Mouse (Mus musculus): ENCODE results near the gene Zfp697. TPM values are rescaled to one million over a fixed set of nuclear protein-coding genes. Genes with fewer than 3 reads are reported as not detected.
"Not testable (repeated sequence)": the region's sequence is repeated elsewhere in the genome, so short reads cannot be mapped to it uniquely, and the experiment has no call there.

The Zfp697 gene
- not detected in 2 replicates for polyA plus RNA-seq (2012; ENCODE audit: insufficient read depth, insufficient read length, low replicate concordance, missing spikeins)

DNA sequence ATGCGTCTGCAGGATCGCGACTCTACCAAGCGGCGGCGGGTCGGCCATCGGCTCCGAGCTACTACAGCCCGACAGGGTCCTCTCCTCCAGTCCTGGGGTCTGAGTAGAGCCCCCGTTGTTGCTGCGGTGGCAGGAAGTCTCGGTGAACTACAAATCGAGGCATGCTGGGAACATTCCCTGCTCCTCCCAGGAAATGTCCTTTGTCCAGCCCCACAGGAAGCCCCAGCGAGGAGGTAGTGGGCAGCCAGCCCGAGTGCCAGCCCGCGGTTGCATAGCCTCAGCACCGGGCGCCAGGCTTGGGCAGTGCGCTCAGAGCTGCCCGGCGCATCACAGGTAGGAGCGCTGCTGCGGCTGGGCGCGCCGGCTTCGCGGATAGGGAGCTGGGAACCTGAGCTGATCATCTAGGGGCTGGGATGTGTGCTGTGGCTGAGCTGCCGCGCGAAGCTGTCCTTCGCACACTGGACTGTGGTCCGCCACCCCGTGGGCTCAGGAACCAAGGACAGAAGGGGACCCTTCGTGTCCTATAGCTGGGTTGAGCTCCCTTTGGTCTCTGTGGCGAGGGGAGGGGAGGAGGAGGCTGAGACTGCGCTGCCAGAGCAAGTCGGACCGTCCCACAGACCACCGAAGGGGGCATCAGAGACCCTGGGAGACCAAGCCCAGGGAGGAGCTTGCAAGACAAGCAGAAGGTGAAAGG lies at the start of gene Zfp697:
TSS of gene Zfp697 (plus strand) at position 216 of the 694 bp plus-strand sequence.
- under 1% methylated on average over 42 of the region's 42 CpGs for WGBS
- TF ChIP-seq CTCF (IDR thresholded peaks at IDR 0.05; ENCODE audit: insufficient read depth, low read depth, low read length), result peak; percentile 15; the same call in 1 of the 2 replicates
- peak; percentile 85; the same call in 1 of the 2 replicates for TF ChIP-seq POLR2A (IDR thresholded peaks at IDR 0.05; ENCODE audit: insufficient read depth, low read depth, low read length)
- Histone ChIP-seq H3K27ac (ENCODE audit: insufficient read depth, low read depth, low read length) (no peak within 1 kb of the TSS), H3K4me3 (ENCODE audit: insufficient read depth, low read depth, low read length) (peak within 1 kb of the TSS; percentile 84), H3K4me1 (ENCODE audit: control insufficient read depth, insufficient read depth, low read length) (peaks cover 7% of the 10 kb centered on the region)

DNA sequence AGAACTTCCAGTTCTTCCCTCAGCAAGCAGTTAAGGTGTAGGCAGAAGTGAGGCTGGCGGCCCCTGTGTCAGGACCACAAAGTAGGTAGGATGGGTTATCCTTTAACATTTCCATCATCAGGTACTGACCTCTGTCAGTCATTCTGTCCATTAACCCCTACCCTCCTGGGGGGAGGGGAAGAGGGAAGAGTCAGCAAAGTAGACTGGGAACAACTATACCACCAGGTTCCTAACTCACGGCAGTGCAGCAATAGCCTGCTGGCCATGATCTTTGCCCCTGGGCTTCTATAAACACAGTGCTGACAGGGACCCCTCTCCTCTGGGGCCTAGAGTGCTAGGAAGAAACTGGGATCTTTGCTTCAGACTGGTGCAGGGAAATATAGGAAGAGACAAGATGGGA lies 48.3 kb upstream of the Zfp697 start:
- Histone ChIP-seq H3K27ac (ENCODE audit: insufficient read depth, low read depth, low read length) (no peak overlapping the region), H3K4me1 (ENCODE audit: control insufficient read depth, insufficient read depth, low read length) (peaks cover 9% of the 10 kb centered on the region), H3K4me3 (ENCODE audit: insufficient read depth, low read depth, low read length) (no peak overlapping the region)
- WGBS, result 95% methylated on average over 2 of the region's 2 CpGs
- TF ChIP-seq CTCF (IDR thresholded peaks at IDR 0.05; ENCODE audit: insufficient read depth, low read depth, low read length) (no peak), POLR2A (IDR thresholded peaks at IDR 0.05; ENCODE audit: insufficient read depth, low read depth, low read length) (no peak)

DNA sequence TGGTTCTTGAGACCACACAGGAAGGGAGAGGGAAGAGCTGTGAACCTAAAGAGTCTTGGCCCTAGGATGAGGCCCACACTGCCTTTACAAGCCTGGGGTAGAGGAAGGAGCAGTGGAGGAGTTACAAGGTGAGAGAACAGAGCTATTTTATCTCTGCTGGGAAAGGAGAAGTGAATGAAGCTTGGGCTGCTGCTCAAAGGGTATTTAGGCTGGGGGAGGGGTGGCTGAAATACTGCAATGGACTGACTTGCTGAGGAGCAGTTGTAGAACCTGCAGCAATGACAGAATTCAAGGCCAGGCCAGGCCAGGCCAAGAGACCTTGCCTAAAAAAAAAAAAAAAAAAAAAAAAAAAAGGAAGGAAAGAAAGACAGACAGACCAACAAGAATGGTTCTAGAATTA lies 46.9 kb upstream of the Zfp697 start:
- Histone ChIP-seq H3K4me3 (ENCODE audit: insufficient read depth, low read depth, low read length) (no peak overlapping the region), H3K4me1 (ENCODE audit: control insufficient read depth, insufficient read depth, low read length) (peaks cover 15% of the 10 kb centered on the region), H3K27ac (ENCODE audit: insufficient read depth, low read depth, low read length) (no peak overlapping the region)
- no peak for TF ChIP-seq CTCF (IDR thresholded peaks at IDR 0.05; ENCODE audit: insufficient read depth, low read depth, low read length)
- TF ChIP-seq POLR2A (IDR thresholded peaks at IDR 0.05; ENCODE audit: insufficient read depth, low read depth, low read length), result no peak

DNA sequence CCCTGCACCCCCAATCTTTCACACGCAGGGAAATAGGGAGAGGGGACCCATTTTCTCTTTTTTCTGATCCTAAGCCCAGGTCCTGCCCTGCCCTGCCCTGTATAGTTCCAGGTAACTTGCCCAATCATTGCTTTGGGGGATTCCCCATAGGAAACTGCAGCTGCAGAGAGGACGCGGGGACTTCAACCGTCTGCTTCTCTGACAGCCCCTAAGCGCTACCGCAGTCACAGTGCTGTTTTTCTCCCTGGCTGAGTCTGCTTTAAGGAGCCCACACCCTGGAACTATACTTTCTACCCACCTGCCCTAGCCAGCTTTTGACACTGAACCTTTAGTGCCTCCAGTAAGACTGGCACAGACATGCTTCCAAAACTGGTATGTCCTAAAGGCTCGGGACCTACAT lies 46.4 kb upstream of the Zfp697 start:
- Histone ChIP-seq H3K4me1 (ENCODE audit: control insufficient read depth, insufficient read depth, low read length) (peaks cover 15% of the 10 kb centered on the region), H3K4me3 (ENCODE audit: insufficient read depth, low read depth, low read length) (no peak overlapping the region), H3K27ac (ENCODE audit: insufficient read depth, low read depth, low read length) (no peak overlapping the region)
- 60% methylated on average over 7 of the region's 7 CpGs for WGBS
- TF ChIP-seq CTCF (IDR thresholded peaks at IDR 0.05; ENCODE audit: insufficient read depth, low read depth, low read length) (no peak), POLR2A (IDR thresholded peaks at IDR 0.05; ENCODE audit: insufficient read depth, low read depth, low read length) (no peak)

DNA sequence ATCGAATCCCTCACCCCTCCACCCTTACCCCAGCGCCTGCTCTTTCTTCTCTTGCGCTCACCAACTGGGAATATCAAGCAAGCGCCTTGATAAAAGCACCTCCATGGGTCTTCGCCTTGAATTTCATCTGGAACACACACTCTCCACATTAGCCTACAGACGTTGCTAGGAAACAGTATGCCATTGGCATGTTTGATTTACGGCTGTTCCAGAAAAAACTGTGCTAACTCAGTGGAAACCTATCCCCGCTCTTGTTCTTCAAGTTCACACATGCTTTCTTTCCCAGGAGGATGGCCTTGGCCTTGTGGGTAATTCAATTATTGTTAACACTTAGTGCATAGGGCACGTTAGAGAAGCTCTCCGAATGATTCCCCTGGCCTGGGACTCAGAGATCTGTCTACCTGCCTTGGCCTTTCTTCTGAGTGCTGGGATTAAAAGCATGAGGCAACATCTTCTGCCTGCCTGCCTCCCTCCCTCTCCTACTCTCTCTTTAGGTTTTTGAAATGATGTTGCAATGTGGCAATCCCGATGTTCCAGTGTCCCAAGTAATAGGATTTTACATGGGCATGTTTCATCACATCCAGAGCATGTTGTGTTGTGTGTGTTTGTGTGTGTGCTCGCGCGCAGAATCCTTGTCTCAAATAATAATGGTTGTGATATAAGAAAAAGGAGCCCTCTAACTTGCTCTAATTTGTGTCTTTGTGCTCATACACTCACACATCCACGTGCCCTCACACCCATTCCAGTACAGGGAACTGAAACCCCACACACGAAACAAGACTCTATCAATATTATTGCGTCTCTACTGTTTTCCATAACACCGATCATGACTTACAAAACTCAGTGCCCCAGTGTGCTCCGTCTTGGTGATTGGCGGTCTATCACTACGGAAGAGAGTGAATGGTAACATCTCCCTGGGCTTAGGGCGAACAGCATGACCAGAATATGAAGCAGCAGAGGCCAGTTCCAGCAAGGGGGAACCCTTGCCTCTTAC lies 45.3 kb upstream of the Zfp697 start:
- TF ChIP-seq POLR2A (IDR thresholded peaks at IDR 0.05; ENCODE audit: insufficient read depth, low read depth, low read length), result no peak
- TF ChIP-seq CTCF (IDR thresholded peaks at IDR 0.05; ENCODE audit: insufficient read depth, low read depth, low read length), result no peak
- 82% methylated on average over 22 of the region's 22 CpGs for WGBS
- H3K27ac ChIP-seq (ENCODE audit: insufficient read depth, low read depth, low read length), result no peak overlapping the region
- no peak overlapping the region for H3K4me3 ChIP-seq (ENCODE audit: insufficient read depth, low read depth, low read length)
- H3K4me1 ChIP-seq (ENCODE audit: control insufficient read depth, insufficient read depth, low read length), result peaks cover 15% of the 10 kb centered on the region

DNA sequence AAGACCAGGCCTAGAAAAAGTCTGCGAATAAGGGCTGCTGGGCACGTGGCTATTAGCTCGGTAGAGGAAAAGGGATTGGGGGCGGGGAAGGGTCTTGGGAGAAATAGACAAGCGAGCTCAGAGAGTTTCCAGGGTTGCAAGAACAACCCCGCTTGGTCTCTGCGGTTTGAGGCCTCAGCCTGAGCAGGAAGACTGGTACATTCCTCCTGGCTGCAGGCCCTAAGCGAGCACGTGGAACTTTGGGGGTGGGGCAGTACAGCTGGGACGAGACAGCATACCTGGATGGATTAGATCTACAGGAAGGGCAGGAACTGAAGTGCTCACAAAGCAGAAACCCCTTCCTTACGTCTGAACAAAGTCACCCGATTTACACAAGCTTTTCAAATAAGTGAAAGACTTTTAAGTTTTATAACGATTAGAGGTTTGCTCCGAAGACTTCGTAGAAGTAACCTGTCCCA lies 43.6 kb upstream of the Zfp697 start:
- WGBS, result 28% methylated on average over 15 of the region's 15 CpGs
- Histone ChIP-seq H3K4me3 (ENCODE audit: insufficient read depth, low read depth, low read length) (peak overlapping the region; percentile 30), H3K27ac (ENCODE audit: insufficient read depth, low read depth, low read length) (no peak overlapping the region), H3K4me1 (ENCODE audit: control insufficient read depth, insufficient read depth, low read length) (peaks cover 15% of the 10 kb centered on the region)
- TF ChIP-seq CTCF (IDR thresholded peaks at IDR 0.05; ENCODE audit: insufficient read depth, low read depth, low read length) (no peak), POLR2A (IDR thresholded peaks at IDR 0.05; ENCODE audit: insufficient read depth, low read depth, low read length) (no peak)

DNA sequence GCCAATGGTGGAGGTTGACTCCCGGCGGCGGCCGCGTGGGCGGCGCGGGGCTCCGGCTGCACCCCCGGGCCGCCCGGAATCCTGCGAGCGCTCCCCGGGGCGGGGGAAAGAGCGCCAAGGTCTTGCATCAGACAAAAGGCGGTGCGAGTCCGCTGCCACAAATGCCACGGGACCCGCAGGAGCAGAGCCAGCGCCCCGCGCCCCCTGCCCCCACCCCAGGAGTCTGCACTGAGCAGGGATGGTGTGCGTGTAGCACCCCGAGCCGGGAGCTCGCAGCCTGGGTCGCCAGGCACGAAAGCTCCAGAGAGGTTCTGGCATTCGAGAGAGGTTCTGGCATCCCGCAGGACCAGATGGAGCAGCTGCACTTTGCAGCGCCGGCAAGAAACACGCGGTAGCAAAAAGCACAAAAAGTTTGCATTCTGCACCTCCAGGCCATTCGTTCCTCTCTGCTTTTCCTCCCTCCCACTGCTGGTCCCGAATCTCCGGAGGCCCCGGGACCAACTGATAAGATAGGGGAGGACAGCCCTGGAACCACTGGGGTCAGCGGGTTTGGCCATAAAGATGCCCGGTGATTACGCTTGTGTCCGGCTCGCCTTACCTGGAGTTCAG lies 43.1 kb upstream of the Zfp697 start:
- TF ChIP-seq CTCF (IDR thresholded peaks at IDR 0.05; ENCODE audit: insufficient read depth, low read depth, low read length) (no peak), POLR2A (IDR thresholded peaks at IDR 0.05; ENCODE audit: insufficient read depth, low read depth, low read length) (no peak)
- peaks cover 15% of the 10 kb centered on the region for H3K4me1 ChIP-seq (ENCODE audit: control insufficient read depth, insufficient read depth, low read length)
- 1% methylated on average over 46 of the region's 46 CpGs for WGBS
- no peak overlapping the region for H3K27ac ChIP-seq (ENCODE audit: insufficient read depth, low read depth, low read length)
- H3K4me3 ChIP-seq (ENCODE audit: insufficient read depth, low read depth, low read length), result peak overlapping the region; percentile 30

DNA sequence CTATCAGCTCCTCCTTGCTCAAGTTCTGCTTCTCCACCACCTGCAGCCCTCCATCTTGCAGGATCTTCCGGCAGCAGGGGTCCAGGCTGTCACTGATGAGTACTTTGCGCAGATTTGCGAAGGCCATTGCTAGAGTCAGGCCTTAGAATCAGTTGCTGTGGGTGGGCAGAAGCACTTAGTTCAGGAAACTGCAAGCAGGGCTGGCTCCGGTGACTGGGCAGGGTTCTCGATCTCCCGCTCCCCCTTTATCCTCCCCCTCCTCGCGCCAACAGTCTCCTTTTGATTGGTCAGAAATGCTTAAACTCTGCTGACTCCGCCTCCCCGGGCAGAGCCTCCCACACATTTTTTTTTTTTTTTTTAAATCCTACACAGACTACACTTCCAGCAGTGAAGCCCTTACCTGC lies 42.6 kb upstream of the Zfp697 start, which contains the start of gene Phgdh:
TSS of gene Phgdh (minus strand) at position 285 of the 404 bp plus-strand sequence.
- not testable (repeated sequence) for H3K27ac ChIP-seq (ENCODE audit: insufficient read depth, low read depth, low read length)
- Histone ChIP-seq H3K4me1 (ENCODE audit: control insufficient read depth, insufficient read depth, low read length) (peaks cover 15% of the 10 kb centered on the region), H3K4me3 (ENCODE audit: insufficient read depth, low read depth, low read length) (peak within 1 kb of the TSS; percentile 30)
- 3% methylated on average over 10 of the region's 10 CpGs for WGBS

Data from olfactory bulb, adult 2 months (tissue).